Mouse (Mus musculus): ENCODE measurements around the gene Tbl2.

Tbl2 gene

DNA sequence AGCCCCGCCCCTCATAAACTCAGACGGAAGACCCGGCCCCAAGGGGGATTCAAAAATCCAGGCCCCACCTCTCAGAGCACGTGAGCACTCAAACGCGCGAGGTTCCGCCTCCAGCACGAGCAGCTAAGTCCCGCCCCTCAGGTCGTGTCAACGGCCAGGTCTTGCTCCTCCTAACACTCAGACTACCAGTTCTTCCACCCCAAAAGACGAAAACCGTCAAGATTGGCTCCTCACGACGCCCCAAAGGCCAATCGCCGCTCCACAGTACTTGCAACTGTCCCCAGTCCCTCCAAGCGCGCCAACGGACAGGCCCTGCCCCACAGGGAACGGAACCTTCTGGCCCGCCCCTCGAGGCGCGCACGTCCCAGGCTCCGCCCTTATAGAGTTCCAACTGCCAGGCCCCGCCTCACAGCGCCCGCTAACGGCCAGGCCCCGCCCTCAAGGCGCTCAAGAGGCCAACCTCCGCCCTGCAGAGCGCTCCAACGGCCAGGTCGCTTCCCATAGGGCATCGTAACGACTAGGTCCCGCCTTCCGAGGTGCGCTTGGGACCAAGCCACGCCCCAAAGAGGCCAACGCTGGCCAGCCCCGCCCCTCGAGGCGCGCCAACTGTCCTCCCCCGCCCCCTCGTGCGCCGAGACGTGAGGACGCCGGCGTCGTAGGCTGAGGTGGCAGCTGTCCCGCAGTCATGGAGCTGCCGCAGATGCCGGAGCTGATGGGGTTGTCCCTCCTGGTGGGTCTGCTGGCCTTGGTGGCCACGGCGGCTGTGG, at the start of gene Tbl2:
Tbl2 (plus strand) TSS at position 605 of the 767 bp plus-strand sequence.
- peak; percentile 98 for DNase-seq (ENCODE audit: low read depth)

DNA sequence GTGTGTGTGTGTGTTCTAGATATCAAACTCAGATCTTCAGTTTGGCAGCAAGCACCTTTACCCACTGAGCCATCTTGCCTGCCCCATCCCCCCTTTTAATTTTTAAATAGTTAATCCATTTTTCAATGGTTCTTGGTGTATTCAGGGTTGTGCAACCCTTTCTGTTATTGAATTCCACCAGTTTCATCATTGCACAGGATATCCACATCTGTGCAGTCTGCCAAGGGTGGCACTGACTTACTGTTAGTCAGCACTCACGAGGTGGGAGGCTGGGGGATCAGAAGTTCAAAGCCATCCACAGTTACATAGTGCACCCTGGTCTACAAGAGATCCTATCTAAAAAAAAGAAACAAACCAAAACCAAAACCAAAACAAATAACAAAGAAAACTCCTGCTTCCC, 48.5 kb upstream of the Tbl2 start:
- no peak for DNase-seq (ENCODE audit: low read depth)

- no peak for DNase-seq (ENCODE audit: low read depth)
These were observed 45.3 kb upstream of the Tbl2 start for GRCm38 (mm10) chr5:135103999-135104660.

DNA sequence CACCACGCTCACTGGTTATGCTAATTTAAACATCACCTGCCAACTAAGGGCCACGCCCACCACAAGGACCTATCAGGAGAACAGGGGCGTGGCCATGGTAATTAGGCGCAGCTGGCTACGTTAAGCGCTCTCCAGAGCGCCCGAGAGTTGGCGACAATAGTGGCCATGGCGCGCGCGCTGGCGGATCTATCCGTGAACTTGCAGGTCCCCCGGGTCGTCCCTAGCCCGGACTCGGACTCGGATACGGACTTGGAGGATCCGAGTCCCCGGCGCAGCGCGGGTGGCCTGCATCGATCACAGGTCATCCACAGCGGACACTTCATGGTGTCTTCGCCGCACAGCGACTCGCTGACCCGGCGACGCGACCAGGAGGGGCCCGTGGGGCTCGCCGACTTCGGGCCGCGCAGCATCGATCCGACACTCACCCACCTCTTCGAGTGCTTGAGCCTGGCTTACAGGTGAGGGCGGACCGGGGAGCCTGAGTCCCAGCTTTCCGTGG, 42.6 kb upstream of the Tbl2 start:
- DNase-seq (ENCODE audit: low read depth), result peak; percentile 89

GRCm38 (mm10) chr5:135107521-135108501, 41.6 kb upstream of the Tbl2 start:
- no peak for DNase-seq (ENCODE audit: low read depth)

GRCm38 (mm10) chr5:135109017-135109416, 40.4 kb upstream of the Tbl2 start:
- DNase-seq (ENCODE audit: low read depth), result no peak

GRCm38 (mm10) chr5:135109426-135109825, 40.0 kb upstream of the Tbl2 start:
- no peak for DNase-seq (ENCODE audit: low read depth)

DNA sequence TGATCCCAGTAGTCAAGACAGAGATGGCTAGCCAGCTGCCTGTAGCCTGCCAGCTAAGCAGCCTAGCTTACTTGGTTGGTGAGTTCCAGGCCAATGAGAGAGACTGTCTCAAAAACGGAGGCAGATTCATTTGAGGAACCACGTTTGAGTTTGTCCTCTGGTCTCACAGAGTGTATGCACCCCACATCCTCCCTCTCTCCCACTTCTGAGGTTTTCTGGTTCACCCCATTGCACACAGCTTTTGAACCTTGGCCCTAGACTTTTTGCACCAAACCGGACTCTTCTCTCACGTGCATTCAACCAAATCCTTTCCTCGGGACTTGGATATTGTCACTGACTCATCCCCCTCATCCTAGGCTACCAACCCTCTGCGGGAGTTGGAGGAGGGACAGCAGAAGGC, 39.5 kb upstream of the Tbl2 start:
- DNase-seq (ENCODE audit: low read depth), result no peak

DNA sequence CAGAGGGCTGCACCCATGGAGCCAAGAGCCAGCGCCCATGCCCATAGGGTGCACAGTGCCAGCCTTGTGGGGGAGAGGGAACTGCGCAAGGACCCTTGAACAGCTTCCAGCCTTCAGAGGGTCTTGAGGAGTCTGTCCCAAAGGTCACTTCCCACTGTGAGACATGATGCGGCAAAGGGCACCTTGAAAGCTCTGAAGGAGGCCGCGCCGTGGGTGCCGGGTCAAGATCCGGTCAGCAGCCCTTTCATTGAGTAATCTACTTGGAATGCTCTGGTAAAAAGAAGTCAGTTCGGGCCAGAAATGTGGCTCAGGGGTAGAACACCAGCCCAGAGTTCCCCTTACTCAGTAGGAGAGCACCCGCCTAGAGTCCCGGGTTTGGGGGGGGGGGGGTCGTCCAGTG, 35.7 kb upstream of the Tbl2 start:
- no peak for DNase-seq (ENCODE audit: low read depth)

- no peak for DNase-seq (ENCODE audit: low read depth)
These were observed 34.2 kb upstream of the Tbl2 start for GRCm38 (mm10) chr5:135115241-135115640.

- peak; percentile 55 for DNase-seq (ENCODE audit: low read depth)
These were observed 30.8 kb upstream of the Tbl2 start for GRCm38 (mm10) chr5:135118589-135119081.

DNA sequence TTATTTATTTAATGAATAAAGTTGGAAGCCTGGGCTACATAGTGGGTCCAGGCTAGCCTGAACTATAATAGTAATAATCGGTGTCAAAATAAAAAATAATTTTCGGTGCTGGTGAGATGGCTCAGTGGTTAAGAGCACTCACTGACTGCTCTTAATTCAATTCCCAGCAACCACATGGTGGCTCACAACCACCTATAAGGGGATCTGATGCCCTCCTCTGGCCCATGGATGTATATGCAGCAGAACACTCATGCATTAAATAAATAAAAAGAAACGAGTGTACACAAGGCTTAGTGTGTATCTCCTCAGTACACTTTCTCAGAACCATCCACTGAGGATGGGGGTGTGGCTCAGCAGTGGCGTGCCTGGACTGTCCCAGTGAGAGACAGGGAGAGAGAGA, 28.7 kb upstream of the Tbl2 start:
- no peak for DNase-seq (ENCODE audit: low read depth)

GRCm38 (mm10) chr5:135126121-135126520, 23.3 kb upstream of the Tbl2 start:
- no peak for DNase-seq (ENCODE audit: low read depth)

DNA sequence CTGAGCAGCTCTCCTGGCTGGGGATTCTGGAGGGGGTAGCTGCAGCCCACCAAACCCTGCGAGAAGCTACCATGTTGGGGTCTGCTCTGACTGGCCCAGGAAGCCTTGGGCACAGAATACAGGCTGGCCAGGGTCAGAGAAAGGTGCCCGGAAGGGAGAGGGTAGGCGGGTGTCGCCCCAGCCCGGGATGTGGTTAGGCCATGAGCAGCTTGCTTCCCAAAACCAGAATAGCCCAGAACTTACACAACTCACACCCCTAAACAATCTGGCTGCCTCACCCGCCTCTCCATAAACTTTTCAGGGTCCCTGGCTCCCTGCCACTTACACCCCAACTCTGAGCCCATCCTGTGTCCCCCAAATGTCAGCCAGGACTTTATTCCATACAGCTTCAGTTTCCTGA, 21.8 kb upstream of the Tbl2 start:
- DNase-seq (ENCODE audit: low read depth), result no peak

GRCm38 (mm10) chr5:135129747-135130146, 19.7 kb upstream of the Tbl2 start:
- DNase-seq (ENCODE audit: low read depth), result no peak

GRCm38 (mm10) chr5:135133736-135134405, 15.6 kb upstream of the Tbl2 start:
- DNase-seq (ENCODE audit: low read depth), result peak; percentile 53

DNA sequence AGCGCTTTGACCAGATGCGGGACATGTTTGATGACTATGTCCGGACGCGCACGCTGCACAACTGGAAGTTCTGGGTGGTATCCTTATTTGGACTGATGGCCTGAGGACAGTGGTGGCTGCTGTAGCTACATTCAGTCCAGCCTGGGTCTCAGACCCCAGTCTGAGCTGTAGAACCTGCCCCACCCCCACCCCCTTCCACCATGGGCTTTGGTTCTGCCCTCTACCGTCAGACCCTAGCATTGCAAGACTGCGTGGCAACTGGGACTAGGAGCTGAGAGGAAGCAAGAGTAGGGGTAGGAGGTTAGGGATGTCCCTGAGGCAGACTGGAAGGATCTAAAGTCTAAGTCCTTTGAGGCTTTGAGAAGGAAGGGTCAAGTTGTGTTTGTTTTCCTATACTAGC, 14.9 kb upstream of the Tbl2 start:
- peak; percentile 53 for DNase-seq (ENCODE audit: low read depth)

GRCm38 (mm10) chr5:135139881-135140280, 9.6 kb upstream of the Tbl2 start:
- DNase-seq (ENCODE audit: low read depth), result no peak

GRCm38 (mm10) chr5:135144469-135144868, 5.0 kb upstream of the Tbl2 start:
- DNase-seq (ENCODE audit: low read depth), result no peak

DNA sequence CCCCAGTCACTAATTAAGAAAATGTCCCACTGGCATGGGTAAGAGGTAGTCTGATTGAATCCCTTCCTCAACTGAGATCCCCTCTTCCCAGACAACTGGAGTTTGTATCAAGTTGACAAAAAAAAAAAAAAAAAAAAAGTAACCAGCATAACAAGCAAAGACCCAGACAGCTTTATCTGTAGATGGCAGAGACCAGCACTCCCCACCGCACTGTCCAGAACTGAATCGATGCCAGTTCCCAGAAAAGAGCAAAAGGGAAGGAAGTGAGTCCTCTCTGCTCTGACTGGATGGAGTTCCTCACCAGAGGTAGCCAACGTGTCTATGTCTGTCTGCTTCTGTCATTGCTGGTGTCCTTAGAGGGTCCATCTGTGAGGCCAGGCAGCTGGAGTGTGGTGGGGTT, 3.9 kb upstream of the Tbl2 start:
- no peak for DNase-seq (ENCODE audit: low read depth)

GRCm38 (mm10) chr5:135145955-135146354, 3.5 kb upstream of the Tbl2 start:
- no peak for DNase-seq (ENCODE audit: low read depth)

- DNase-seq (ENCODE audit: low read depth), result no peak
These were observed 773 bp upstream of the Tbl2 start for GRCm38 (mm10) chr5:135148715-135149052.
